Mouse (Mus musculus) embryonic fibroblast, embryonic 13.5 days (primary cell): Measurements from ENCODE around the gene B630019K06Rik. TPM values are rescaled to one million over a fixed set of nuclear protein-coding genes. Genes with fewer than 3 reads are reported as not detected.

Experiments
- H3K27ac ChIP-seq: 2 replicates; pipeline ENCODE4 v1.5.1; 2012; ENCODE audit warnings: low read length, control low read depth, inconsistent platforms; ENCODE audit not compliant: insufficient read depth
- H3K4me1 ChIP-seq: 2 replicates; pipeline ENCODE4 v1.6.1; 2011; ENCODE audit warnings: low read length; ENCODE audit not compliant: control insufficient read depth, insufficient read depth
- H3K4me3 ChIP-seq: 2 replicates; pipeline ENCODE4 v1.5.1; 2011; ENCODE audit warnings: mild to moderate bottlenecking, control low read depth, low read length; ENCODE audit not compliant: insufficient read depth
- CTCF ChIP-seq: IDR thresholded peaks from 2 replicates; pipeline ENCODE4 v1.5.1; 2011; ENCODE audit warnings: mild to moderate bottlenecking, control low read depth, low read length, moderate library complexity, borderline replicate concordance; ENCODE audit not compliant: insufficient read depth
- POLR2A ChIP-seq: IDR thresholded peaks from 2 replicates; pipeline ENCODE4 v1.6.1; 2011; ENCODE audit warnings: low read depth, mild to moderate bottlenecking, control low read depth, low read length, moderate library complexity
- polyA plus RNA-seq: library from polyadenylated mRNA; stranded (reverse); fragments of >200 nt; gene quantifications from 2 replicates; pipeline ENCODE4 v1.2.4, GENCODE M21; 2011; ENCODE audit warnings: low read depth; ENCODE audit not compliant: missing spikeins, insufficient read length

Gene B630019K06Rik
- polyA plus RNA-seq, 1 experiment = 4.3 TPM

GRCm38 (mm10) chrX:8921813-8922607, 29.8 kb downstream of the B630019K06Rik start:
- Histone ChIP-seq H3K4me3 (no peak overlapping the region), H3K27ac (no peak overlapping the region), H3K4me1 (no peaks in the 10 kb centered on the region)
- TF ChIP-seq POLR2A (no peak), CTCF (no peak)

DNA sequence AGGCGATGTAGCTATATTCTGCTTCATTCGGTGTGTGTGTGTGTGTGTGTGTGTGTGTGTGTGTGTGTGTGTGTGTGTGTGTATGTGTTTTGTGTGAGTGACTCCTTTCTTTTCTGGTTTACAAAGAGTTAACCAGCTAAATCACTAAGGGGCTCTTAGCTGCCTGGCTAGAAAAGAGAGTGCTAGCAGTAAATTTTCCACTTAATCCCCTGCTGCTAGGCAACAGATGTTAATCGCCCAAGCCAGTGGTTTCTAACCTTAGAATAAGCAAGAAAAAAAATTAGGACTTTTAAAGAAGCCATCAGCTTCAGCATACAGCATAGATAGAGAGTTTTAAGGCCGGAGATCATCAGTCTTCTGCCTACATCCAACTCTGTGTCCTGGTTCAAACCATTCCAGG, 35.1 kb downstream of the B630019K06Rik start:
- Histone ChIP-seq H3K4me1 (no peaks in the 10 kb centered on the region), H3K27ac (no peak overlapping the region), H3K4me3 (no peak overlapping the region)
- no peak for TF ChIP-seq CTCF
- no peak for TF ChIP-seq POLR2A

GRCm38 (mm10) chrX:8944041-8944440, 51.9 kb downstream of the B630019K06Rik start:
- no peak overlapping the region for H3K27ac ChIP-seq

More at GRCm38 (mm10) chrX:8944041-8944440, 51.9 kb downstream of the B630019K06Rik start:
- no peak for TF ChIP-seq POLR2A
- TF ChIP-seq CTCF = no peak
- Histone ChIP-seq H3K4me1 (no peaks in the 10 kb centered on the region), H3K4me3 (no peak overlapping the region)

Other genes with a start within 250 kb of the B630019K06Rik start
- gene Ssxb8, start 201.5 kb upstream of the B630019K06Rik start, polyA plus RNA-seq = not detected in 2 replicates
- not detected in 2 replicates for gene Ssx9, start 143.9 kb upstream of the B630019K06Rik start, polyA plus RNA-seq
- not detected in 2 replicates for gene Ssxb5, start 88.7 kb upstream of the B630019K06Rik start, polyA plus RNA-seq
- not detected in 2 replicates for gene Gm6592, start 48.4 kb upstream of the B630019K06Rik start, polyA plus RNA-seq
- gene Gm5751, start 18.1 kb upstream of the B630019K06Rik start, polyA plus RNA-seq = not detected in 2 replicates
- not detected in 2 replicates for gene Fthl17b, start 70.6 kb downstream of the B630019K06Rik start, polyA plus RNA-seq
- not detected in 2 replicates for gene Fthl17c, start 84.2 kb downstream of the B630019K06Rik start, polyA plus RNA-seq
- not detected in 2 replicates for gene Fthl17d, start 94.4 kb downstream of the B630019K06Rik start, polyA plus RNA-seq
- gene Fthl17e, start 141.1 kb downstream of the B630019K06Rik start, polyA plus RNA-seq = not detected in 2 replicates
- gene Fthl17f, start 170.6 kb downstream of the B630019K06Rik start, polyA plus RNA-seq = not detected in 2 replicates
- gene 4930402K13Rik, start 212.2 kb downstream of the B630019K06Rik start, polyA plus RNA-seq = not detected in 2 replicates